Mouse (Mus musculus): ENCODE data around the gene Aco2. TPM values are rescaled to one million over a fixed set of nuclear protein-coding genes. Genes with fewer than 3 reads are reported as not detected.

The Aco2 gene
- total RNA-seq, 2 experiments from 2014 or later = 77.3 to 122 TPM

- no peak for ATAC-seq (replicated peaks; ENCODE audit: poor library complexity)
These were observed 27.0 kb upstream of the Aco2 start for GRCm38 (mm10) chr15:81845033-81845625.

DNA sequence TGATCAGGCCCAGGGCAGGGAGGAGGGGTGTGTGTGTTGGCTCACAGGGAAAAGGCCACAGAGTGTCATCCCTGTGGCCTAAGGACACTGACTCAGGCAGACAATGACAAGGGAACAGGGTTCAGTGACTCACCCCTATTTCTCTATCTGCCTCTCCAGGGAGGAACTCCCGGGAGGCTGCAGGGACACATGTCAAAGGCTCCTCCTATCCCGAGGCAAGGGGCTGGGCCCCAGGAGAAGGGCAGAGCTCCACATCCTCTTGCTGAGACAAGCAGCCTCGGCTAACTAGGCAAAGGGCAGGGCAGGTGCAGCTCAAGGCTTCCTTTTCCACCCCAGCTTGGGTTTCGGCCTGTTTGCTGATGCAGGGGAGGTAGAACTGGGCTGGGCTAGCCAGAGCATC, 26.4 kb upstream of the Aco2 start:
- peak; percentile 30 for ATAC-seq (replicated peaks; ENCODE audit: poor library complexity)

DNA sequence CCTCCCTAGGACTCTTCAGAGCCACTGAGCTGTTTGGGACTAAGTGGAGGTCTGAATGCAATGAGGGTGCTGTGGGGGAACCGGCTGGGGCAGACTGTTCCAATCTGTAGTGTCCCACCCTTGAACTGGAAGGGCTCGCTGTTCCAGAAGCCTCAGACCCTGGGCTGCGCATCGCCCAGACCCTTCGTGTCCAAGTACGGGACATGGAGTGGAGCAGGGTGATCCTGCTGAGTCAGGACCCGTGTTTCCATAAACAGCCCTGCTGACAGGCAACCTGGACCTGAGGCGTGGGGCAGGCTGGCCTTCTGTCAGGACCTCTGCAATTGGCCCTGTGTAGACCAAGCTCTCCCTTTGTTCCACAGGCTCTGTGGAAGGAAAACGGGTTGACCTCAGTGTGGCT, 25.4 kb upstream of the Aco2 start:
- ATAC-seq (replicated peaks; ENCODE audit: poor library complexity) = no peak

GRCm38 (mm10) chr15:81847161-81847560, 24.9 kb upstream of the Aco2 start:
- no peak for ATAC-seq (replicated peaks; ENCODE audit: poor library complexity)

DNA sequence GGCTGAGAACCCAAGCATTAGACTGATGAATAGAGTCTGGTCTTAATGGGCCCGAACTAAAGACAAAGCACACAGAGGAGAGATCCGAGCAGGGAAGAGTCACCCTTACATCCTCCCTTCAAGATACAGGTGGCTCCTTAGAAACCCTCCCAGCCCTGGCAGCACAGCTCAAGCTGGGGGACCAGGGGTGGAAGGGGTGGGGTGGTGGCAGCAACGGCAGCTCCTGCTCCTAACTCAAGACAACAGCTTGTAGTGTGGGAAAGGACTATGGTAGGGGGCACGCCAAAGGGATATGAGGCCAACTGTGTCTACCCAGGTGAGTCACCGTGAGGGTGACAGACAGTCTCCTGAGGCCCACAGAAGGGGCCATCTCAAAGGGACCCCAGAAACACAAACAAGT, 24.2 kb upstream of the Aco2 start:
- ATAC-seq (replicated peaks; ENCODE audit: poor library complexity) = no peak

DNA sequence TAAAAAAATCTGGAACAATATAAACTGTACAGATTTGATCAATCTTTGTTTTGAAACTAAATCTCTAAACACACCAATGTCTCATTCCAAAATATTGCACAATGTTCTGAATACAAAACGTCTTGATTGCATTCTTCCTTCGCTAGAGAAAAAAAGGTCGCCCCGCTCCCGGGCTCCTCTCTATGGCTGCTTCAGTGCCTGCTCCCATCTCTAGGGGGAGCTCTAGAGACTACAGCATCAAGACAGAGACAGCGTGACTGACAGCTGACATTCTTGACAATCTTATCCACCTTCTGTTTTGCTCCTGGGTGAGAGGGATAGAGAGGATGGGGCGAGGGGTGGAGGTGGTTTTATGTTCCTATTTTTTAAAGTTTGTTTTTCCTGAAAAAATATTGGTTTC, 23.8 kb upstream of the Aco2 start:
- peak; percentile 87 for ATAC-seq (replicated peaks; ENCODE audit: poor library complexity)

GRCm38 (mm10) chr15:81849104-81849503, 23.0 kb upstream of the Aco2 start:
- no peak for ATAC-seq (replicated peaks; ENCODE audit: poor library complexity)

- ATAC-seq (replicated peaks; ENCODE audit: poor library complexity) = no peak
These were observed 21.4 kb upstream of the Aco2 start for GRCm38 (mm10) chr15:81850718-81851117.

DNA sequence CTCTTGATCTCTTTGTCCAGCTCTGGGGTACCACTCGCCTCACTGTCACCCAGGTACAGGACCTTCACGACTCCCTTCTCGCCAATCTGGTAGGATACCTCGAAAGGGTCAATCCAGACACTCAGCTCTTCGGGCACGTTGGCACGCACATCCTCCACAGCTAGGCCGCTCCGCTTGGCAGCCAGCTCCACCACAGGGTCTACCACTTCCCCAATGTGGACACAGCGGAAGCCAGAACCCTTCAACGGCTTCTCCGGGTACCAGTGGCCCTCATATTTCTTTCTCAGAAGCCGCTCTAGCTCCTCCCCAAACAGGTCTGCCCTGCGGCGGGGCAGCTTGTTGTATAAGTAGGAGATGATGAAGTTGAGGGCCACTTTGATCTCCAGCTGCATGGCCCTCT, 20.7 kb upstream of the Aco2 start:
- peak; percentile 58 for ATAC-seq (replicated peaks; ENCODE audit: poor library complexity)

- no peak for ATAC-seq (replicated peaks; ENCODE audit: poor library complexity)
These were observed 19.6 kb upstream of the Aco2 start for GRCm38 (mm10) chr15:81852411-81853000.

GRCm38 (mm10) chr15:81853081-81853480, 19.0 kb upstream of the Aco2 start:
- no peak for ATAC-seq (replicated peaks; ENCODE audit: poor library complexity)

DNA sequence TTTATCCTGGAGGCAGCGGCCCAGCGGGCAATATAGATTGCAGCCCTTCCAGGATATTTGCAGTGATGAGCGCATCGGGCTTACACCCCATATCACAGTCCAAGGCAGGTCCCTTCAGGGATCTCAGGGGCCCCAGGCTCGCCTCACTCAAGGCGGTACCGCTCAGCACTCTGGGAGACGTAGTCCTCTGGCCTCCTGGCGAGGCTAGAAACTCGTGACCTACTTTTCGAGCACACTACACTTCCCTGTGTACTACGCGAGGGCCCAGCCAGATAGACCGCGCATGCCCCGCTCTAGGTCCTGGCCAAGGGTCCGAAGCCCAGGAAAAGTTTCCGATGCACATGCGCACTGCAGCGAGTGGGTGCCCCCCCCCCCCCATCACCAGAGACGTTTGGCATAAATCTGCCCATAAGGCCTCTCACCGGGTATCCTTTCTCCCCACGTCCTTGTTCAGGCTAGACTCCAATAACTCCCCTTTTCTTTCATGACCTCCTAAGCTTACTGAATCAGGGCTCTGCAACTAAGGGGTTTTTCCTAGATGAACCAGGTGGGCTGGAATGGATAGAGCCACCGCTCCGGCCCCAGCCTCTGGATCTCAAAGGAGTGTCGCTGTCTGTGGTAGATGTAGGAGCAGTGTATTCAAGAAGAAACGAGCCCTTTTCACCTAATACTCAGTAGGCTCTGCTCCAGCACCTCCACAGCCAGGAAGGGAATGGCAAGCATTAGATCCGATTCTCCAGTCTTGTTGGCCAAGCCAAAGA, 15.9 kb upstream of the Aco2 start:
- ATAC-seq (replicated peaks; ENCODE audit: poor library complexity) = peak; percentile 51

- ATAC-seq (replicated peaks; ENCODE audit: poor library complexity) = no peak
These were observed 15.0 kb upstream of the Aco2 start for GRCm38 (mm10) chr15:81856938-81857723.

- no peak for ATAC-seq (replicated peaks; ENCODE audit: poor library complexity)
These were observed 14.4 kb upstream of the Aco2 start for GRCm38 (mm10) chr15:81857724-81858116.

GRCm38 (mm10) chr15:81858138-81858516, 14.0 kb upstream of the Aco2 start:
- ATAC-seq (replicated peaks; ENCODE audit: poor library complexity) = peak; percentile 54

DNA sequence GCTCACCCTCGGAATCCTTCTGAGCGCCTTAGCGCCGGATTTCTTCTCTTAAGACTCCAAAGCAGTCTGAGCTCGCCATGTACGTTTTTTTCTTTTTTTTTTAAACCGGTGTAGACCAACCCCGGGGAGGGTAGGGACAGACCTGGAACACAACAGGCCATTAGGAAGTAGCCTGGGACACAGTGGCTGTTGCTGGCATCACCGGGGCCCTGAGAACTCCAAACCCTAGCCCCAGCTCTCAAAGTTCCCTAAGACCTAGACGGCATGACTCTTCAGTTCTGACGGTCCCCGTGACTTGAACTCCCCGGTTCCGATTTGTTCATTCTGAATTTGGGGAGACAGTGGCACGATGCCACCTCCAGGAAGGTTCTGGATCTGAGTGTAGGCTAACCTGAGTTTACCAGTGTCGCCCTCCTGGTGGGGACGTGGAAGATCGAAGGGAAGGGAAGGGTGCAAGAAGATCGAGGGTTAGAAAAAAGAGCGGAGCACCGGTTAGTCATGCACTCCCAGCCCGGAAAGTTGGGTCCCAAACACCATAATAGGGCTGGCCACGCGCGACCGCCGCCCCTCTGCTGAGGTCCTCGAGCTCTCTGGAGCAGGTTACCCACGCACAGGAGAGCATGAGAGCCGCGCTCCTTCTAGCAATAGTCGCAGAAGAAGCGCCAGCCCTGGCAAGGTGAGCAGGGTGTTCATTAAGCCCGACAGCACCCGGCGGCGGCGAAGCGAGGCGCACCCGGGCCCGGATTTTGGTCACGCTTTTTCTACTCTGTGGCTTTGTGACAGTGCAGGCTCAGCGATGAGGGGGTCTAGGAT, 13.4 kb upstream of the Aco2 start, which contains the start of gene Tob2:
Gene Tob2 (minus strand): TSS at position 280 of the 813 bp plus-strand sequence.
- ATAC-seq (replicated peaks; ENCODE audit: poor library complexity) = peak; percentile 5; the same call in 1 of the 2 replicates

DNA sequence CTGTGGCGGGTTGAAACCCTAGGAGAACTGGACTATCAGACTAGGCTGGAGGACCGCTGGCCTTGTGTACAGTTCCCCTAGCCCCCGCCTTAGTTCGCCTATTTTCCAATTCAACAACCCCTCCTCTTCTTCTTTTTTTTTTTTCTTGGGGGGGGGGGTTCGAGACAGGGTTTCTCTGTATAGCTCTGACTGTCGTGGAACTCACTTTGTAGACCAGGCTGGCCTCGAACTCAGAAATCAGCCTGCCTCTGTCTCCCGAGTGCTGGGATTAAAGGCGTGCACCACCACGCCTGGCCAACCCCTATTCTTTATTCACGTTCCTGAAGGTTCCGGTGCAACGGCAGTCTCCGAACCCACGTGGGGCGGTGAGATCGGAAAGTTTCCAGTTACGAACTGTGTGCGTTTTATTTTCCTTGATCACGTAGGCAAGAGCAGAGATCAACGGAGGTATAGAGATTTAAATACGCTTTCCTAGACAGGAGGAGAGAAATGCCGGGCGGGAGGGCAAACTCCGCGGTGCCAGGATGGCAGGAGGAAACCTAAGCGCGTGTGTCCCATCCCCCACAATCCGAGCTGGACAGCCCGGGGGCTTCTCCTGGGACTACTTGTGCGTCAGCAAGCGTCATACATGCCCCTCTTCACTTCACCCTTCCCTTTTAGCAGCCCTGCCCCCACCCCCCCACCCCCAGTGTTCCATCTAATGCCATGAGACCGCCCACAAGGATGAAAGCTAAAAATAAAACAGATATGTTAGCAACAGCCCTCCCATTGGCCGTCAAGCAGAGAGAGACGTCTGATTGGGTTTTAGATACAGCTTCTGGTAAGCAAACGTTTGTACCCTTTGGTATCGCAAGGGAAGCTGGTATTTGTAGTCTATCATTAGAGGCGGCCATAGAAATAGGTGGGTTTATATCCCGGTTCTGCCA, 12.5 kb upstream of the Aco2 start:
- peak; percentile 59 for ATAC-seq (replicated peaks; ENCODE audit: poor library complexity)

DNA sequence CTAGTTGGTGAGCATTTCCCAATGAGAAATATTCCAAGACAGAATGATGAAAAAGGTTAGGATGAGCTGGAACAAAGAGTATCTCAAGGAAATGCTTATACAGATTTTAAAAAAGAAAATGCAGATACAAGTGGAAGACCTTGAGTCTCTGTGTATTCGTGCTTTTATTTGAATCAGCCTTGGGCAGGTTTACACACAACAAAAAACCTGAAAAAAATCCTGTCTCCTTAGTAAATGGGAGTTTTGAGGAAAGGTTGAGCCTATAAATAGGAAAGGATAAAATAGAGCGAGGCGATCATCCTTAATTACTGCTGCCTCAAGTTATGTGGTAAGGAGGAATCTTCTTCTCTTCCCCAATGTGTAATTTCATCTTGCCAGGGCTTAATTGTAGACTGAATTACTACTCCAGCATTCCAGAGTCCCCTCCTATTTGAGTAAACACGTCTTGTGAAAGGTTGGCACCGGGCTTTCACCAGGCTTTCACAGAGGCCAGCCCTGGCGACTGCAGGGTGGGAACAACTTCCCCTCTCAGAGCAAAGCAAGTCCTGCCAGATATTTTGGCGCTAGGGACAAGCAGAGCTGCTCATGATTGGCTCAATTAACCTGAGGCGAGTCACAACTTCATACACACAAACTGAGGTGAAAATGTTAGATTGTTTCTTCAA, 11.5 kb upstream of the Aco2 start:
- ATAC-seq (replicated peaks; ENCODE audit: poor library complexity) = no peak

- ATAC-seq (replicated peaks; ENCODE audit: poor library complexity) = no peak
These were observed 7.9 kb upstream of the Aco2 start for GRCm38 (mm10) chr15:81864238-81864637.
